Mouse (Mus musculus) hindlimb bud, embryonic 11.5 days (tissue): ENCODE measurements at regions not wholly inside any gene's neighbourhood (a gene's known extent, or its start where the extent isn't known, plus 50 kb on each side); places are given as distances from the start of the nearest gene placed in this dataset.

Experiments
- DNase-seq: peaks from one replicate; pipeline ENCODE4 v3.0.0-alpha.2; 2012; ENCODE audit warnings: low read depth, low spot score; ENCODE audit errors: extremely low spot score

GRCm38 (mm10) chr10:71485063-71485762 is 137.7 kb downstream of the Ipmk start:
- no peak for DNase-seq

GRCm38 (mm10) chr10:71489791-71490190 is 142.2 kb downstream of the Ipmk start:
- no peak for DNase-seq

- no peak for DNase-seq
Observed at GRCm38 (mm10) chr10:71502096-71502495, 154.5 kb downstream of the Ipmk start.

- no peak for DNase-seq
Observed at GRCm38 (mm10) chr10:71504219-71504618, 156.7 kb downstream of the Ipmk start.

GRCm38 (mm10) chr10:71525290-71525689 is 177.7 kb downstream of the Ipmk start:
- no peak for DNase-seq

- no peak for DNase-seq
Observed at GRCm38 (mm10) chr10:71533759-71534158, 186.2 kb downstream of the Ipmk start.

GRCm38 (mm10) chr10:71545489-71545888 is 197.9 kb downstream of the Ipmk start:
- no peak for DNase-seq

GRCm38 (mm10) chr10:71546507-71546906 is 198.9 kb downstream of the Ipmk start:
- DNase-seq: no peak

GRCm38 (mm10) chr10:71583716-71584115 is 236.2 kb downstream of the Ipmk start:
- DNase-seq: no peak

GRCm38 (mm10) chr10:71598515-71598914 is 251.0 kb downstream of the Ipmk start:
- DNase-seq: no peak

- no peak for DNase-seq
Observed at GRCm38 (mm10) chr10:71613736-71614135, 266.2 kb downstream of the Ipmk start.

GRCm38 (mm10) chr10:71617156-71617555 is 269.6 kb downstream of the Ipmk start:
- DNase-seq: no peak

- no peak for DNase-seq
Observed at GRCm38 (mm10) chr10:71646071-71646470, 298.5 kb downstream of the Ipmk start.

GRCm38 (mm10) chr10:71657525-71657924 is 310.0 kb downstream of the Ipmk start:
- DNase-seq: no peak

GRCm38 (mm10) chr10:71663545-71663944 is 316.0 kb downstream of the Ipmk start:
- DNase-seq: no peak

- DNase-seq: no peak
Observed at GRCm38 (mm10) chr10:71667160-71667571, 319.6 kb downstream of the Ipmk start.

- no peak for DNase-seq
Observed at GRCm38 (mm10) chr10:71679240-71679639, 331.7 kb downstream of the Ipmk start.

GRCm38 (mm10) chr10:71713456-71713855 is 365.9 kb downstream of the Ipmk start:
- no peak for DNase-seq

- no peak for DNase-seq
Observed at GRCm38 (mm10) chr10:71727746-71728145, 380.2 kb downstream of the Ipmk start.

- DNase-seq: no peak
Observed at GRCm38 (mm10) chr10:71733821-71734220, 386.3 kb downstream of the Ipmk start.

GRCm38 (mm10) chr10:71734481-71734880 is 386.9 kb downstream of the Ipmk start:
- no peak for DNase-seq

GRCm38 (mm10) chr10:71738280-71738679 is 390.7 kb downstream of the Ipmk start:
- no peak for DNase-seq
